Mouse (Mus musculus) CH12.LX (cell line): Measurements from ENCODE around the gene Nr5a2. TPM values are rescaled to one million over a fixed set of nuclear protein-coding genes. Genes with fewer than 3 reads are reported as not detected.
A peak's percentile ranks its signal among the peaks of the same experiment; 100 is the strongest.

Experiments used
- DNase-seq: peaks from one replicate; pipeline ENCODE4 v3.0.0-alpha.2; 2013; ENCODE audit errors: extremely low read depth
- H3K27ac ChIP-seq: 2 replicates; pipeline ENCODE4 v1.5.1; 2012; ENCODE audit warnings: low read depth, mild to moderate bottlenecking, control low read depth, moderate library complexity; ENCODE audit not compliant: insufficient read depth
- H3K27me3 ChIP-seq: replicated peaks from 2 replicates; pipeline ENCODE3; 2012; ENCODE audit warnings: inconsistent platforms
- H3K36me3 ChIP-seq, 2 experiments: replicated peaks in 1 of 2; 2 replicates each; pipeline versions ENCODE3 to v1.6.1; 2012; ENCODE audit warnings: inconsistent platforms in 1 of 2, low read length in 1 of 2, mild to moderate bottlenecking in 1 of 2, mixed read lengths in 1 of 2, moderate library complexity in 1 of 2; ENCODE audit not compliant: control insufficient read depth in 1 of 2, insufficient read depth in 1 of 2
- H3K4me1 ChIP-seq, 2 experiments: 2 replicates each; pipeline ENCODE4 v1.6.1; 2012; ENCODE audit warnings: inconsistent platforms in 1 of 2, moderate library complexity in 1 of 2; ENCODE audit not compliant: insufficient read depth in 2 of 2, control insufficient read depth in 1 of 2
- H3K4me2 ChIP-seq: 2 replicates; pipeline ENCODE4 v1.6.1; 2012; ENCODE audit warnings: low read depth, mild to moderate bottlenecking, control low read depth; ENCODE audit not compliant: poor library complexity, insufficient read depth, severe bottlenecking
- H3K4me3 ChIP-seq, 3 experiments: fragments of 150-350 bp in 1 of 3; sonication (generic) in 1 of 3; replicated peaks in 1 of 3; 2 replicates each; pipeline versions ENCODE3 to v1.5.1; 2011 to 2012; ENCODE audit warnings: low read depth in 2 of 3, low read length in 2 of 3, mild to moderate bottlenecking in 2 of 3, moderate library complexity in 2 of 3, control low read depth in 1 of 3, improper control_type of control experiment in 1 of 3, inconsistent platforms in 1 of 3, mixed read lengths in 1 of 3; ENCODE audit not compliant: poor library complexity in 1 of 3
- H3K79me2 ChIP-seq: replicated peaks from 2 replicates; pipeline ENCODE4 v1.6.1; 2012; ENCODE audit warnings: mild to moderate bottlenecking, moderate library complexity; ENCODE audit not compliant: control insufficient read depth, poor library complexity, insufficient read depth, severe bottlenecking; ENCODE audit errors: extremely low read depth
- H3K9ac ChIP-seq: 2 replicates; pipeline ENCODE4 v1.6.1; 2012; ENCODE audit warnings: low read depth, mild to moderate bottlenecking, control low read depth, moderate library complexity; ENCODE audit not compliant: insufficient read depth
- H3K9me3 ChIP-seq: replicated peaks from 2 replicates; pipeline ENCODE3; 2012; ENCODE audit warnings: low read length, inconsistent platforms, mixed read lengths
- BHLHE40 ChIP-seq: IDR thresholded peaks from 2 replicates; pipeline ENCODE4 v1.6.1; 2011; ENCODE audit warnings: mild to moderate bottlenecking, low read depth, low read length, improper control_type of control experiment
- CHD1 ChIP-seq: IDR thresholded peaks from 2 replicates; pipeline ENCODE4 v1.6.1; 2012; ENCODE audit warnings: low read depth, low read length, improper control_type of control experiment, inconsistent platforms
- CHD2 ChIP-seq: IDR thresholded peaks from 2 replicates; pipeline ENCODE4 v1.6.1; 2011; ENCODE audit warnings: low read length, improper control_type of control experiment
- CTCF ChIP-seq, 2 experiments: IDR thresholded peaks in 1 of 2; conservative IDR thresholded peaks in 1 of 2; 2 replicates each; pipeline ENCODE4 v1.5.1; 2011 to 2012; ENCODE audit warnings: low read depth in 2 of 2, low read length in 2 of 2, improper control_type of control experiment in 1 of 2, inconsistent platforms in 1 of 2, mild to moderate bottlenecking in 1 of 2, moderate library complexity in 1 of 2
- E2F4 ChIP-seq: IDR thresholded peaks from 2 replicates; pipeline ENCODE4 v1.6.1; 2011; ENCODE audit warnings: low read depth, low read length, improper control_type of control experiment; ENCODE audit not compliant: insufficient replicate concordance
- ELF1 ChIP-seq: IDR thresholded peaks from 2 replicates; pipeline ENCODE4 v1.6.1; 2014; ENCODE audit warnings: low read depth, mild to moderate bottlenecking, inconsistent platforms, low read length, improper control_type of control experiment
- EP300 ChIP-seq: IDR thresholded peaks from 2 replicates; pipeline ENCODE4 v1.6.1; 2011; ENCODE audit warnings: low read length, improper control_type of control experiment
- ETS1 ChIP-seq: conservative IDR thresholded peaks from 2 replicates; pipeline ENCODE4 v1.6.1; 2012; ENCODE audit warnings: low read depth, mild to moderate bottlenecking, inconsistent platforms, low read length, improper control_type of control experiment, moderate library complexity
- GABPA ChIP-seq: IDR thresholded peaks from 2 replicates; pipeline ENCODE4 v1.6.1; 2012; ENCODE audit warnings: low read depth, low read length, improper control_type of control experiment, inconsistent platforms; ENCODE audit not compliant: insufficient replicate concordance
- HCFC1 ChIP-seq: IDR thresholded peaks from 2 replicates; pipeline ENCODE4 v1.6.1; 2012; ENCODE audit warnings: low read depth, mild to moderate bottlenecking, inconsistent platforms, low read length, improper control_type of control experiment
- IRF4 ChIP-seq: IDR thresholded peaks from 2 replicates; pipeline ENCODE4 v1.6.1; 2014; ENCODE audit warnings: low read depth, mild to moderate bottlenecking, inconsistent platforms, low read length, improper control_type of control experiment
- JUN ChIP-seq: IDR thresholded peaks from 2 replicates; pipeline ENCODE4 v1.6.1; 2011; ENCODE audit warnings: low read depth, mild to moderate bottlenecking, low read length, improper control_type of control experiment, moderate library complexity; ENCODE audit not compliant: insufficient read depth
- JUND ChIP-seq: conservative IDR thresholded peaks from 2 replicates; pipeline ENCODE4 v1.6.1; 2011; ENCODE audit warnings: low read depth, low read length, improper control_type of control experiment
- KAT2A ChIP-seq: IDR thresholded peaks from 2 replicates; pipeline ENCODE4 v1.6.1; 2012; ENCODE audit warnings: low read length, improper control_type of control experiment, inconsistent platforms; ENCODE audit not compliant: insufficient replicate concordance
- MAFK ChIP-seq: IDR thresholded peaks from 2 replicates; pipeline ENCODE4 v1.6.1; 2011; ENCODE audit warnings: low read length, improper control_type of control experiment; ENCODE audit not compliant: insufficient replicate concordance
- MAX ChIP-seq: IDR thresholded peaks from 2 replicates; pipeline ENCODE4 v1.6.1; 2011; ENCODE audit warnings: low read length, improper control_type of control experiment
- MAZ ChIP-seq: IDR thresholded peaks from 2 replicates; pipeline ENCODE4 v1.6.1; 2012; ENCODE audit warnings: low read depth, mild to moderate bottlenecking, inconsistent platforms, low read length, improper control_type of control experiment, moderate library complexity
- MEF2A ChIP-seq: IDR thresholded peaks from 2 replicates; pipeline ENCODE4 v1.6.1; 2014; ENCODE audit warnings: low read depth, mild to moderate bottlenecking, inconsistent platforms, low read length, improper control_type of control experiment, borderline replicate concordance
- MXI1 ChIP-seq: IDR thresholded peaks from 2 replicates; pipeline ENCODE4 v1.6.1; 2011; ENCODE audit warnings: mild to moderate bottlenecking, low read depth, low read length, improper control_type of control experiment
- MYC ChIP-seq: IDR thresholded peaks from 2 replicates; pipeline ENCODE4 v1.6.1; 2011; ENCODE audit warnings: low read depth, mild to moderate bottlenecking, improper control_type of control experiment, low read length
- NELFE ChIP-seq: IDR thresholded peaks from 2 replicates; pipeline ENCODE4 v1.6.1; 2011; ENCODE audit warnings: low read depth, low read length, improper control_type of control experiment
- NRF1 ChIP-seq: IDR thresholded peaks from 2 replicates; pipeline ENCODE4 v1.6.1; 2014; ENCODE audit warnings: low read depth, mild to moderate bottlenecking, inconsistent platforms, low read length, improper control_type of control experiment, moderate library complexity
- PAX5 ChIP-seq: IDR thresholded peaks from 2 replicates; pipeline ENCODE4 v1.6.1; 2012; ENCODE audit warnings: low read length, inconsistent platforms, mixed read lengths
- POLR2A ChIP-seq: IDR thresholded peaks from 2 replicates; pipeline ENCODE4 v1.6.1; 2011; ENCODE audit warnings: low read depth, mild to moderate bottlenecking, improper control_type of control experiment, low read length
- POLR2AphosphoS2 ChIP-seq: IDR thresholded peaks from 2 replicates; pipeline ENCODE4 v1.6.1; 2011; ENCODE audit warnings: low read depth, low read length, improper control_type of control experiment
- RAD21 ChIP-seq: IDR thresholded peaks from 2 replicates; pipeline ENCODE4 v1.6.1; 2011; ENCODE audit warnings: low read depth, mild to moderate bottlenecking, low read length, improper control_type of control experiment, moderate library complexity
- RCOR1 ChIP-seq: conservative IDR thresholded peaks from 2 replicates; pipeline ENCODE4 v1.6.1; 2012; ENCODE audit warnings: low read depth, mild to moderate bottlenecking, inconsistent platforms, low read length, improper control_type of control experiment
- SIN3A ChIP-seq: IDR thresholded peaks from 2 replicates; pipeline ENCODE4 v1.6.1; 2012; ENCODE audit warnings: low read length, improper control_type of control experiment, inconsistent platforms
- SMC3 ChIP-seq: IDR thresholded peaks from 2 replicates; pipeline ENCODE4 v1.6.1; 2011; ENCODE audit warnings: low read depth, low read length, improper control_type of control experiment
- TBP ChIP-seq: conservative IDR thresholded peaks from 2 replicates; pipeline ENCODE4 v1.6.1; 2011; ENCODE audit warnings: low read depth, low read length, improper control_type of control experiment
- TCF12 ChIP-seq: IDR thresholded peaks from 2 replicates; pipeline ENCODE4 v1.6.1; 2014; ENCODE audit warnings: low read depth, mild to moderate bottlenecking, inconsistent platforms, low read length, improper control_type of control experiment
- UBTF ChIP-seq: IDR thresholded peaks from 2 replicates; pipeline ENCODE4 v1.6.1; 2012; ENCODE audit warnings: low read depth, mild to moderate bottlenecking, inconsistent platforms, low read length, improper control_type of control experiment, moderate library complexity
- USF1 ChIP-seq: IDR thresholded peaks from 2 replicates; pipeline ENCODE4 v1.6.1; 2014; ENCODE audit warnings: low read depth, mild to moderate bottlenecking, inconsistent platforms, low read length, improper control_type of control experiment
- USF2 ChIP-seq: conservative IDR thresholded peaks from 2 replicates; pipeline ENCODE4 v1.6.1; 2011; ENCODE audit warnings: low read depth, low read length, improper control_type of control experiment
- ZC3H11A ChIP-seq: IDR thresholded peaks from 2 replicates; pipeline ENCODE4 v1.6.1; 2012; ENCODE audit warnings: low read depth, mild to moderate bottlenecking, inconsistent platforms, low read length, improper control_type of control experiment
- ZKSCAN1 ChIP-seq: IDR thresholded peaks from 2 replicates; pipeline ENCODE4 v1.6.1; 2012; ENCODE audit warnings: low read depth, inconsistent platforms, low read length, improper control_type of control experiment, borderline replicate concordance
- ZMIZ1 ChIP-seq: IDR thresholded peaks from 2 replicates; pipeline ENCODE4 v1.6.1; 2012; ENCODE audit warnings: low read depth, mild to moderate bottlenecking, inconsistent platforms, low read length, improper control_type of control experiment
- ZNF384 ChIP-seq: IDR thresholded peaks from 2 replicates; pipeline ENCODE4 v1.6.1; 2012; ENCODE audit warnings: low read depth, low read length, improper control_type of control experiment, inconsistent platforms
- dilution Hi-C: fragments of 300-500 bp; cut with MboI; formaldehyde crosslinking; loops from 2 replicates; pipeline ENCODE4 v1.14.3; 2020; ENCODE audit warnings: low sequenced_read_pairs; ENCODE audit not compliant: extremely low pct_unique_long_range_greater_than_20kb, extremely low pct_ligation_motif_present
- in situ Hi-C: fragments of 300-500 bp; cut with MboI; formaldehyde crosslinking; loops from 3 replicates; pipeline ENCODE4 v1.14.3; 2019; ENCODE audit warnings: low sequenced_read_pairs, low pct_ligation_motif_present, low pct_unique_long_range_greater_than_20kb, mixed read lengths
- polyA plus RNA-seq: library from polyadenylated mRNA; unstranded; fragments of >175 nt; gene quantifications from 2 replicates; pipeline ENCODE4 v1.2.1, GENCODE M21; 2012; ENCODE audit warnings: low read depth; ENCODE audit not compliant: insufficient read length
- total RNA-seq, 2 experiments: library from RNA; depleted of rRNA; stranded (reverse); fragments of 300-350 nt in 1 of 2; fragments of >200 nt in 1 of 2; gene quantifications; 2 replicates each; pipeline ENCODE4 v1.2.3; 2012 to 2014

The Nr5a2 gene
- total and polyA plus RNA-seq, 3 experiments: 0.47 to 1.3 (median 0.77) TPM

DNA sequence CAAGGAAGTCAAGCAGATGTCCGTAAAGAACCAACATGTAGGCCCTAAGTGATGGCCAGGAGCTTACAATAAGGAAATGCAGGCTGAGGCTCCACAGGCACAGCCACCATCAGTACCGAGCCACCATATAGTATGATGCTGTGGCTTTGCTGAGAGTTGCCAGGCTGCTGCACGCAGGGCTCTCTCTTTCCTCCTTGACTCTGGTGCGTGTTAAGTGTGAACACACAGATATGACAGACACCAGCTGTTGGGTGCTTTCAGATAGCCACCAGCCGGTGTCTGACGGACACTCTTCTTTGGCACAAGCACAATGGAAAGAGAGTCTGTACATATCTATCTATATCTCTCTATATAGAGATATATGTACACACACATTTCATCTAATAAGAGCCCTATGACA lies 97.0 kb downstream of the Nr5a2 start (continued):
- no peak for TF ChIP-seq NRF1
- TF ChIP-seq, all 38 proteins: peak for 0

DNA sequence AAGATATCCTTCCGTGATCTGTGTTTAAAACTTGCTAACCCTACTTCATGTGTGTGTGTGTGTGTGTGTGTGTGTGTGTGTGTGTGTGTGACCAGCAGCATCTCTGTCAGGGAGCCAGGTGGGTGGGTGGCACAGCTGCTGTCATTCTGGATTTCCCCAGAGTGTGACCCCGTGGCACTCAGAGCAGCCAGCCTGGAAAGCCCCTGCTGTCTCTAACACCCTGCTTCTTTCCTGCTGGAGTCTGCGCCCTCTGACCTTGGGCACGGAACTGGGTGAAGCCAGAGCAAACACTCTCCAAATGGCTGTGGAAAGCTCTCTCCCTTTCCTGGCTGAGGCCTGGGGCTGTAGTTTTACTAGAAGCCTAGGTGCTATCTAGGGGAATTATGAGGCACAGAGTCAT lies 100.8 kb downstream of the Nr5a2 start:
- H3K9me3 ChIP-seq: peaks cover 2% of the 10 kb centered on the region
- no peak overlapping the region for H3K9ac ChIP-seq
- in situ Hi-C loops: no loop called here
- H3K27ac ChIP-seq: peak overlapping the region; percentile 50
- H3K4me3 ChIP-seq: no peak overlapping the region
- H3K4me2 ChIP-seq: peak overlapping the region; percentile 23; the same call in 1 of the 2 replicates
- H3K27me3 ChIP-seq: no peaks in the 10 kb centered on the region
- H3K4me1 ChIP-seq: peaks cover 23 to 64% of the 10 kb centered on the region in 2 experiments
- H3K79me2 ChIP-seq: no peaks in the 10 kb centered on the region
- dilution Hi-C loops: no loop called here
- H3K36me3 ChIP-seq: no peaks in the 10 kb centered on the region
- TF ChIP-seq UBTF (no peak), MAX (no peak), E2F4 (no peak), TBP (no peak), MXI1 (0 out of 2 replicates have a peak, but pooled peaks have one; percentile 41), ZMIZ1 (no peak), SMC3 (no peak), KAT2A (no peak), NELFE (no peak), SIN3A (peak; percentile 49; the same call in 1 of the 2 replicates), PAX5 (no peak), EP300 (peak; percentile 67), RAD21 (no peak; the same call in 1 of the 2 replicates), MEF2A (peak; percentile 66), CHD2 (no peak), USF2 (no peak), ETS1 (peak; percentile 86), ELF1 (no peak; the same call in 1 of the 2 replicates), POLR2AphosphoS2 (no peak), USF1 (no peak), IRF4 (peak; percentile 63; the same call in 1 of the 2 replicates), MAZ (peak; percentile 62; the same call in 1 of the 2 replicates), ZC3H11A (no peak), ZKSCAN1 (no peak), MAFK (no peak), CTCF (conservative IDR thresholded peaks at IDR 0.05 in 1 of 2, IDR thresholded peaks at IDR 0.05 in 1 of 2; ENCODE audit: low read depth in 2 of 2, low read length in 2 of 2) (no peak), RCOR1 (no peak), MYC (peak; percentile 5; the same call in 1 of the 2 replicates), JUN (no peak), JUND (no peak), CHD1 (0 out of 2 replicates have a peak, but pooled peaks have one; percentile 59), HCFC1 (no peak), TCF12 (peak; percentile 96), ZNF384 (no peak), BHLHE40 (peak; percentile 72), POLR2A (no peak), GABPA (no peak), NRF1 (peak; percentile 72)
- peak; percentile 83 for DNase-seq
